Mouse (Mus musculus) forebrain, postnatal 0 days (tissue): ENCODE data around the gene Efcab8. TPM values are rescaled to one million over a fixed set of nuclear protein-coding genes. Genes with fewer than 3 reads are reported as not detected.
A peak's percentile ranks its signal among the peaks of the same experiment; 100 is the strongest.
"Not testable (repeated sequence)": the region's sequence is repeated elsewhere in the genome, so short reads cannot be mapped to it uniquely, and the experiment has no call there.

Experiments
- ATAC-seq: fragments of 200-750 bp; cut with Nextera tagmentation; 2 replicates; pipeline ENCODE4 v1.8.0; 2017; ENCODE audit warnings: mild to moderate bottlenecking, moderate library complexity
- DNase-seq: peaks from one replicate; pipeline ENCODE4 v3.0.0-alpha.2; 2015
- H3K27ac ChIP-seq: fragments of 300-500 bp; sonication (generic); 2 replicates; pipeline ENCODE4 v1.5.1; 2014; ENCODE audit warnings: low read depth, mild to moderate bottlenecking, antibody characterized with exemption, low read length, moderate library complexity, mixed read lengths
- H3K27me3 ChIP-seq: fragments of 300-500 bp; sonication (generic); 2 replicates; pipeline ENCODE4 v1.6.1; 2014; ENCODE audit warnings: mild to moderate bottlenecking, low read length, mixed read lengths; ENCODE audit not compliant: insufficient read depth
- H3K36me3 ChIP-seq: fragments of 300-500 bp; sonication (generic); 2 replicates; pipeline ENCODE4 v1.6.1; 2014; ENCODE audit warnings: mild to moderate bottlenecking, moderate library complexity; ENCODE audit not compliant: insufficient read depth
- H3K4me1 ChIP-seq: fragments of 300-500 bp; sonication (generic); 2 replicates; pipeline ENCODE4 v1.6.1; 2014; ENCODE audit warnings: antibody characterized with exemption; ENCODE audit not compliant: insufficient read depth
- H3K4me2 ChIP-seq: fragments of 300-500 bp; sonication (generic); 2 replicates; pipeline ENCODE4 v1.6.1; 2014; ENCODE audit warnings: low read depth, mild to moderate bottlenecking, moderate library complexity
- H3K4me3 ChIP-seq: fragments of 300-500 bp; sonication (generic); 2 replicates; pipeline ENCODE4 v1.5.1; 2014; ENCODE audit warnings: low read depth, low read length, mixed read lengths
- H3K9ac ChIP-seq: fragments of 300-500 bp; sonication (generic); 2 replicates; pipeline ENCODE4 v1.6.1; 2014; ENCODE audit warnings: mild to moderate bottlenecking
- H3K9me3 ChIP-seq: fragments of 300-500 bp; sonication (generic); 2 replicates; pipeline ENCODE4 v1.6.1; 2016; ENCODE audit warnings: low read length
- CTCF ChIP-seq: sonication (generic); IDR thresholded peaks from 2 replicates; pipeline ENCODE4 v1.5.1; 2016; ENCODE audit warnings: antibody characterized with exemption, control low read depth, low read depth
- WGBS: fragments of 180-500 bp; shearing (Covaris S2); extraction: QIAGEN DNeasy Blood & Tissue Kit; methylation state at CpG from one replicate; pipeline ENCODE4 v1.1.7; 2014; 5-methylcytosine and 5-hydroxymethylcytosine counted together
- polyA plus RNA-seq: library from polyadenylated mRNA; unstranded; fragments of >200 nt; fragmentation: Nextera tagmentation; extraction: Ambion mirVana; gene quantifications from 2 replicates; pipeline ENCODE4 v1.2.1, GENCODE M21; 2015
- total RNA-seq: library from RNA; depleted of rRNA; stranded (reverse); fragments of >200 nt; gene quantifications from 2 replicates; pipeline ENCODE4 v1.2.3, GENCODE M21; 2014

The Efcab8 gene
- total and polyA plus RNA-seq, 2 experiments from 2014 or later, result 0.05 TPM; not detected in 1

DNA sequence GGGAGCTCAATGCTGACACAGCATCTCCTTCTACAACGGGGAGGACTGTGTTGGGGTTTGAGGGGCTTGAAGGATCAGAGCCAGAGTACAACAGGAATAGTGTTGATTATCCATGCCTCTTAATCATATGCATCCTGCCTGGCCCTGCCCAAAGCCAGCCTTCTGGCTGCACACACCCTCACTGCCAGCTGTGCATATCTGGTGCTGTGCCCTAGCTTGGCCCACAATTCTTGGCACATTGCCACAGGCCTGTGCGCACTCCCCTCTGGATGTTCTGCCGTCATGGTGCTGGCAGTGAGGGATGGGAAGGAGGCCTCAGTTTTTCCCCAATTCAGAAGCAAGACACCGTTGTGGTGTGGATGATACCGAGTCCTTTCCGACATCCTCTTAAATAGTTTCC lies 44.9 kb downstream of the Efcab8 start:
- no peaks in the 10 kb centered on the region for H3K4me1 ChIP-seq
- ATAC-seq, result peak; percentile 82

DNA sequence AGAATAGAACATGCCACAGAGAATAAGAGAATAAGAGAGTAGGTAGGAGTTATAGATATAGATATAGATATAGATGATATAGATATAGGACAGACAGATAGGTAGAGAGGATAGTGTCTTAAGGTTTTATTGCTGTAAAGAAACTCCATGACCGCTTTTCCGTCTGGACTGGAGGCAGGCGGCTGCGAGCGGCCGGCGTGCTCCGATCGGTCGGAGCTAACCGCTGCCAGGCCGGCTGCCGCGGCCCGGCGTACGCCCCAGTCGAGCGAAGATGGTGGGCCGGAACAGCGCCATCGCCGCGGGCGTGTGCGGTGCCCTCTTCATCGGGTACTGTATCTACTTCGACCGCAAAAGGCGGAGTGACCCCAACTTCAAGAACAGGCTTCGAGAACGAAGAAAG lies 46.2 kb downstream of the Efcab8 start:
- 76% methylated on average over 32 of the region's 32 CpGs for WGBS
- not testable (repeated sequence) for ATAC-seq, H3K9me3 ChIP-seq

More for the DNA sequence above, 44.9 kb downstream of the Efcab8 start:
- Histone ChIP-seq H3K36me3 (no peaks in the 10 kb centered on the region), H3K4me2 (no peak overlapping the region), H3K27me3 (no peaks in the 10 kb centered on the region), H3K9ac (no peak overlapping the region), H3K9me3 (no peaks in the 10 kb centered on the region), H3K27ac (no peak overlapping the region), H3K4me3 (no peak overlapping the region)
- DNase-seq, result peak; percentile 51
- 53% methylated on average over 6 of the region's 6 CpGs for WGBS
- no peak for TF ChIP-seq CTCF

DNA sequence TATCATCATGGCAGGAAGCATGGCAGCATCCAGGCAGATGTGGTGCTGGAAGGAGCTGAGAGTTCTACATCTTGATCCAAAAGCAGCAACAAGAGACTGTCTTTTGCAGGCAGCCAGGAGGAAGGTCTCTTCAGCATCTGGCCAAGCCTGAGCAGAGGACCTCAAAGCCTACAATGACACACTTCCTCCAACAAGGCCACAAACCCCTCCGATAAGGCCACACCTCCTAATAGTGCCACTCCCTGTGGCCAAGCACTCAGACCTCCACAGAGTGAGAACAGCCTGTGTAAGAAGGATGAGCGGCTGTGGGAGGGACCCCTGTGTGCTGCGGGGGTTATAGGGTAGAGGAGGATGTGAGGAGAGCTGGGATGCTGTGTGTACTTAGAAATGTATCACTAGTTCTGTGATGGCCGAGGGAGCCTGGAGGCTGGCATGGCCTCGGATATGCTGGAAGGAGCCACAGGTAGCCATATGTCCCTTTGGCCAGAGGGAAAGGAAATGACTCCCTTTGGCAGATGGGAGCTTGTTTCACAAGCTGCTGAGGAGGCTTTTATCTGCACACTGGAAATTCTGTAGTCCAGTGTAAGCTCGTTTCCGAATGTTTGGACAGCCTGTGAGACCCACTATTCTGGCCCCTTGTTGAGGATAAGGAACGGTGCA lies 47.6 kb downstream of the Efcab8 start:
- H3K9me3 ChIP-seq, result no peaks in the 10 kb centered on the region
- WGBS, result 79% methylated on average over 8 of the region's 8 CpGs
- TF ChIP-seq CTCF, result no peak
- H3K36me3 ChIP-seq, result no peaks in the 10 kb centered on the region
- ATAC-seq, result no peak
- no peaks in the 10 kb centered on the region for H3K4me1 ChIP-seq
- H3K4me3 ChIP-seq, result no peak overlapping the region
- no peak overlapping the region for H3K4me2 ChIP-seq
- H3K27me3 ChIP-seq, result no peaks in the 10 kb centered on the region
- DNase-seq, result no peak
- H3K27ac ChIP-seq, result no peak overlapping the region
- H3K9ac ChIP-seq, result no peak overlapping the region

More for the DNA sequence above, 46.2 kb downstream of the Efcab8 start:
- H3K36me3 ChIP-seq, H3K9ac ChIP-seq, H3K27ac ChIP-seq, DNase-seq, H3K27me3 ChIP-seq, H3K4me3 ChIP-seq, H3K4me1 ChIP-seq, H3K4me2 ChIP-seq: not testable (repeated sequence)

DNA sequence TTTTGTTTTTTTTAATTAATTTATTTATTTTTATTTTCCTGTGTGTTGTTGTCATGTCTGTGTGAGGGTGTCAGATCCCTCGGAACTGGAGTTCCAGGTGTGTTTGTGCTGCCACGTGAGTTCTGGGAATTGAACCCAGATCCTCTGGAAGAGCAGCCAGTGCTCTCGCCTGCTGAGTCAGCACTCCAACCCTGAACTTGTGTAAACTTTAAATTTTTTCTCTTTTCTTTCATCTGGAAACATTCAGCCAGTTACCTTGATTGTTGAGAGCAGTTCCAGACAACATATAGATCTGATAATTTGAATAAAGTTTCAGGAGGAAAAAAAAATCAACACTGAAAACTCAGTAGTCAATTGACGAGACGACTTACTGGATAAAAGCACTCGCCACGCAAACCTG lies 49.0 kb downstream of the Efcab8 start:
- WGBS, result 85% methylated on average over 7 of the region's 7 CpGs
- DNase-seq, result no peak
- no peak for ATAC-seq

DNA sequence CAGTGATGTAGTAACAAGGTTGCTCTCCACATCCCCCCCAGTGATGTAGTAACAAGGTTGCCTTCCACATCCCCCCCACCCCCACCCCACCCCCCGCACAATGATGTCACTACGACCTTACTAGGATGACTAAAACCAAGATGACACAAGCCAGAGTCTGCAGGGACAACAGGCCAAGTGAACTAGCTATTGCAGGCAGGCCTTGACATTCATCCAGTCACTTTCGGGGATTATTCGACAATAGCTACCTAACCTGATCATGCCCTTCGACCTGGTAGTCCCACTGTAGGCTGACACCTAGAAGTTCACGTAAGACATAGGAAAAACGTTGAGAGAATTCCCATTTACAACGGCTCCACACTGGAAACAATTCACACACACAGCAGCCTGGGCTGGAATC lies 53.6 kb downstream of the Efcab8 start:
- DNase-seq (no peak), ATAC-seq (no peak)
- WGBS, result 90% methylated on average over 8 of the region's 8 CpGs
- H3K4me1 ChIP-seq, result no peaks in the 10 kb centered on the region
- no peak overlapping the region for H3K4me3 ChIP-seq
- H3K4me2 ChIP-seq, result no peak overlapping the region
- H3K27ac ChIP-seq, result no peak overlapping the region
- no peaks in the 10 kb centered on the region for H3K36me3 ChIP-seq
- no peak overlapping the region for H3K9ac ChIP-seq
- no peak for TF ChIP-seq CTCF
- no peaks in the 10 kb centered on the region for H3K9me3 ChIP-seq
- H3K27me3 ChIP-seq, result no peaks in the 10 kb centered on the region

More for the DNA sequence above, 49.0 kb downstream of the Efcab8 start:
- Histone ChIP-seq H3K36me3 (no peaks in the 10 kb centered on the region), H3K27ac (no peak overlapping the region), H3K4me3 (no peak overlapping the region), H3K9ac (no peak overlapping the region), H3K4me2 (no peak overlapping the region), H3K27me3 (no peaks in the 10 kb centered on the region), H3K4me1 (no peaks in the 10 kb centered on the region), H3K9me3 (no peaks in the 10 kb centered on the region)
- no peak for TF ChIP-seq CTCF

DNA sequence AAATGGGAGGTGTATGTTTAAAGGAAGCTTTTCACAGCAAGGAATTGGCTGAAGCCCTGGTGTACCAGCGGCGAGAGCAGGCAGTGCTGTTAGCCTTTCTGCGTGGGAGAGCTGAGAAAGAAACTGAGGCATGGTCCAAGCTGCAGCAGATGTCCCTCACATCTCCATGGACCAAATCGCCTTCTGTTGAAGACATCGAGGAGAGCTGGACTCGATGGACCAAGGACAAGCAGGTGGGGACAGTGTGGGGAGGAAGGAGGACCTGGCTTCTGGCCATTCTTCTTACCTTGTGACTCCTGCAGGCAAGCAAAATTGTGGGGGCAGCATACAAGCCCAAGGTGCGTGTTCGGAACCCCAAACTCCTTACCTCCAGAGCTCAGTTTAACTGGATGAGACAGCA lies 63.1 kb downstream of the Efcab8 start:
- no peak for ATAC-seq
- Histone ChIP-seq H3K36me3 (no peaks in the 10 kb centered on the region), H3K27ac (no peak overlapping the region), H3K4me3 (no peak overlapping the region), H3K9ac (no peak overlapping the region), H3K9me3 (no peaks in the 10 kb centered on the region), H3K4me1 (no peaks in the 10 kb centered on the region), H3K4me2 (no peak overlapping the region), H3K27me3 (no peaks in the 10 kb centered on the region)
- no peak for TF ChIP-seq CTCF
- WGBS, result 84% methylated on average over 8 of the region's 8 CpGs
- no peak for DNase-seq

DNA sequence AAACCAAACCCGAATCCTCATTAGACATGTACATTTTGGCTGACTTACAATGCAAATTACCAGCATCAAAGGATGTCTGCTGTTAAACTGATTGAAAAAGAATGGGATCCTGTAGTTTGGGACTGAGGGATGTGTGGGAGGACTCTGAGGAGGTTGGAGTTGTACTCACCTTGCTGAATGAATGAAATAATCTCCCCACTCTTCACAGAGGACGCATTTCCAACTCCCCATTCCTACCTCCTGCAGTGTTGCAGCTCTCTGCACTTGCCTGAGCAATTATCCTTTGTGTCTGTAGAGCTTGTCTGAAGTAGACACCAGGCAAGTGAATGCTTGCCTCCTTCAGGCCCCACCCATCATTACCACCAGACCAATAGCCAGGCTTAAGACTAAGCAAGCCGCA lies 68.7 kb downstream of the Efcab8 start:
- Histone ChIP-seq H3K36me3 (no peaks in the 10 kb centered on the region), H3K4me1 (no peaks in the 10 kb centered on the region), H3K4me3 (no peak overlapping the region), H3K4me2 (no peak overlapping the region), H3K27me3 (no peaks in the 10 kb centered on the region), H3K9me3 (0 out of 2 replicates have a peak, but pooled peaks cover 4% of the 10 kb centered on the region), H3K27ac (no peak overlapping the region), H3K9ac (no peak overlapping the region)
- no peak for ATAC-seq
- DNase-seq, result no peak
- TF ChIP-seq CTCF, result no peak
- WGBS, result 67% methylated on average over 3 of the region's 3 CpGs
